Mouse (Mus musculus): ENCODE results near the gene Magi1. TPM values are rescaled to one million over a fixed set of nuclear protein-coding genes. Genes with fewer than 3 reads are reported as not detected.
A peak's percentile ranks its signal among the peaks of the same experiment; 100 is the strongest.

Magi1 gene
- polyA plus RNA-seq, 1 experiment, result 158 TPM

GRCm38 (mm10) chr6:93805407-93805936 is 478.2 kb downstream of the Magi1 start:
- H3K4me3 ChIP-seq (ENCODE audit: insufficient read depth, low read depth, low read length), result no peak overlapping the region
- TF ChIP-seq CTCF (IDR thresholded peaks at IDR 0.05; ENCODE audit: insufficient read depth, low read depth, low read length), result no peak
- TF ChIP-seq POLR2A (IDR thresholded peaks at IDR 0.05; ENCODE audit: insufficient read depth, low read depth, low read length), result no peak
- WGBS, result 46% methylated on average over 5 of the region's 5 CpGs
- H3K4me1 ChIP-seq (ENCODE audit: control insufficient read depth, insufficient read depth, low read length), result peaks cover 11% of the 10 kb centered on the region
- peak overlapping the region; percentile 73; the same call in 1 of the 2 replicates for H3K27ac ChIP-seq (ENCODE audit: insufficient read depth, low read depth, low read length)

- H3K27ac ChIP-seq (ENCODE audit: insufficient read depth, low read depth, low read length), result 0 out of 2 replicates have a peak overlapping the region, but pooled peaks have one; percentile 29
- H3K4me3 ChIP-seq (ENCODE audit: insufficient read depth, low read depth, low read length), result no peak overlapping the region
- no peak for TF ChIP-seq POLR2A (IDR thresholded peaks at IDR 0.05; ENCODE audit: insufficient read depth, low read depth, low read length)
- TF ChIP-seq CTCF (IDR thresholded peaks at IDR 0.05; ENCODE audit: insufficient read depth, low read depth, low read length), result no peak
- peaks cover 14% of the 10 kb centered on the region for H3K4me1 ChIP-seq (ENCODE audit: control insufficient read depth, insufficient read depth, low read length)
- 53% methylated on average over 4 of the region's 4 CpGs for WGBS
Observed at GRCm38 (mm10) chr6:93802390-93802789, 481.3 kb downstream of the Magi1 start.

- Histone ChIP-seq H3K27ac (ENCODE audit: insufficient read depth, low read depth, low read length) (no peak overlapping the region), H3K4me1 (ENCODE audit: control insufficient read depth, insufficient read depth, low read length) (peaks cover 7% of the 10 kb centered on the region), H3K4me3 (ENCODE audit: insufficient read depth, low read depth, low read length) (no peak overlapping the region)
- no peak for TF ChIP-seq CTCF (IDR thresholded peaks at IDR 0.05; ENCODE audit: insufficient read depth, low read depth, low read length)
- no peak for TF ChIP-seq POLR2A (IDR thresholded peaks at IDR 0.05; ENCODE audit: insufficient read depth, low read depth, low read length)
- 57% methylated on average over 4 of the region's 4 CpGs for WGBS
Observed at GRCm38 (mm10) chr6:93800465-93800864, 483.3 kb downstream of the Magi1 start.

DNA sequence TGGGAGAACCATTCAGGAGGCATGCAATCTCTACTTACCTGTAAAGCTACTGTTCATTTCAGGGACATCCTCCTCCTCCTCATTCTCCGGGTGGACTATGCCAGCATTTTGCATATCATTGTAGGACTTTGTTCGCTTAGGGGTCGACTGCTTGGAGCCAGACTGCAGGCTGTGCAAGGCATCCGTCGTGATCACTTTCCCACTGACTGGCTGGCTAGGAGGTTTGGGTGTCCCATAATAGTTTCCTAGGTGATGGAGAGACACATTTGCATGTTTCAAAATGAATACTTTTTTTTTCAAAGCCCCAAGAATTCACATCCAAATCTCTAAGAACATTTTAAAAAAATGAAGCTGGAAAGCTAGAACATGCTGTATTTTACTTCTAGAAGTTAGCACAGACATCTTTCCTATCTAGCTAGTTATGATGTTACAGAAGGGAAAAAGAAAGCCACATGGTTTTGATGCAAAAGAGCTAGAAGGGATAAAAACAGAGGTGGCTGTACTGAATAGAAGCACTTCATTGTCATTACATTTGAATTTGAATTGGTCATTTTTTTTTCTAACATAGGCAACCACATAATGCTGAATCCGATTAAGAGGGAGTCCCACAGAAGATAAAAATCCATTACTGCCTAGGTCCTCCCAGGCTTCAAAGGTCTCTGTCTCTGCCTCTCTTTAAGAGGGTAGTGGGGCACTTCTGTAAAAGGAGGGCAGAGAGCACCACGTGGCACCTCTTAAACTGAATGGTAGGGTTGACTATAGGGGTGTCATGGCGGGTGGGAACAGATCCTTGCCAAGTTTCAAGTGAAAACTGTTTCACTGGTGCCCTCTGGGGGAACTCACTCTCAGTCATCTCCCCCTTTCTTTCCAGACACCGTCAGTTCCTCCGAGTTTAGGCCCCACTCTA is 491.2 kb downstream of the Magi1 start:
- 46% methylated on average over 10 of the region's 10 CpGs for WGBS
- no peak overlapping the region for H3K27ac ChIP-seq (ENCODE audit: insufficient read depth, low read depth, low read length)
- H3K4me3 ChIP-seq (ENCODE audit: insufficient read depth, low read depth, low read length), result no peak overlapping the region
- TF ChIP-seq POLR2A (IDR thresholded peaks at IDR 0.05; ENCODE audit: insufficient read depth, low read depth, low read length) (no peak), CTCF (IDR thresholded peaks at IDR 0.05; ENCODE audit: insufficient read depth, low read depth, low read length) (no peak)
- peaks cover 3% of the 10 kb centered on the region; the same call in 1 of the 2 replicates for H3K4me1 ChIP-seq (ENCODE audit: control insufficient read depth, insufficient read depth, low read length)

- no peak overlapping the region for H3K27ac ChIP-seq (ENCODE audit: insufficient read depth, low read depth, low read length)
- H3K4me3 ChIP-seq (ENCODE audit: insufficient read depth, low read depth, low read length), result no peak overlapping the region
- TF ChIP-seq POLR2A (IDR thresholded peaks at IDR 0.05; ENCODE audit: insufficient read depth, low read depth, low read length), result no peak
- TF ChIP-seq CTCF (IDR thresholded peaks at IDR 0.05; ENCODE audit: insufficient read depth, low read depth, low read length), result no peak
- H3K4me1 ChIP-seq (ENCODE audit: control insufficient read depth, insufficient read depth, low read length), result peaks cover 5% of the 10 kb centered on the region
Observed at GRCm38 (mm10) chr6:93789721-93790120, 494.0 kb downstream of the Magi1 start.

GRCm38 (mm10) chr6:93787042-93787441 is 496.7 kb downstream of the Magi1 start:
- H3K4me3 ChIP-seq (ENCODE audit: insufficient read depth, low read depth, low read length), result no peak overlapping the region
- H3K27ac ChIP-seq (ENCODE audit: insufficient read depth, low read depth, low read length), result no peak overlapping the region
- H3K4me1 ChIP-seq (ENCODE audit: control insufficient read depth, insufficient read depth, low read length), result peaks cover 2% of the 10 kb centered on the region
- 82% methylated on average over 3 of the region's 3 CpGs for WGBS
- no peak for TF ChIP-seq CTCF (IDR thresholded peaks at IDR 0.05; ENCODE audit: insufficient read depth, low read depth, low read length)
- TF ChIP-seq POLR2A (IDR thresholded peaks at IDR 0.05; ENCODE audit: insufficient read depth, low read depth, low read length), result no peak

DNA sequence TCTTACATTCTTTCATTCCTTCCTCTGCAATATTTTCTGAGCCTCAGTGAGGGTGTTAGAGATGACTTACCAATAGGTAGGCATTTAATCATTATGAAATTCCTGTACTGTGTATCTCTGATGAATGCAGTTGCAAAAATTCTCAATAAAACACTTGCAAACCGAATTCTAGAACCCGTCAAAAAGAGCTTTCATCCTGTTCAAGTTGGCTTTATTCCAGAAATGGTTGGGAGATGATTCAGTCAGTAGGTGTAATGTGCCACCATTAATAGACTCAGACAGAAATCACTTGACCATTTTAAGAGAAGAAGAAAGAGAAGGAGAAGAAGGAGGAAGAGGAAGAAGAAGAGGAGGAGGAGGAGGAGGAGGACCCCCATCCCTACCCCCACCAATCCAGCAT is 497.5 kb downstream of the Magi1 start:
- Histone ChIP-seq H3K4me3 (ENCODE audit: insufficient read depth, low read depth, low read length) (no peak overlapping the region), H3K4me1 (ENCODE audit: control insufficient read depth, insufficient read depth, low read length) (peaks cover 2% of the 10 kb centered on the region), H3K27ac (ENCODE audit: insufficient read depth, low read depth, low read length) (peak overlapping the region; percentile 29; the same call in 1 of the 2 replicates)
- TF ChIP-seq CTCF (IDR thresholded peaks at IDR 0.05; ENCODE audit: insufficient read depth, low read depth, low read length), result no peak
- no peak for TF ChIP-seq POLR2A (IDR thresholded peaks at IDR 0.05; ENCODE audit: insufficient read depth, low read depth, low read length)
- 23% methylated on average over 2 of the region's 2 CpGs for WGBS

GRCm38 (mm10) chr6:93771081-93771480 is 512.6 kb downstream of the Magi1 start:
- peaks cover 7% of the 10 kb centered on the region for H3K4me1 ChIP-seq (ENCODE audit: control insufficient read depth, insufficient read depth, low read length)
- 37% methylated on average over 4 of the region's 4 CpGs for WGBS
- H3K4me3 ChIP-seq (ENCODE audit: insufficient read depth, low read depth, low read length), result no peak overlapping the region
- peak overlapping the region; percentile 29; the same call in 1 of the 2 replicates for H3K27ac ChIP-seq (ENCODE audit: insufficient read depth, low read depth, low read length)
- TF ChIP-seq POLR2A (IDR thresholded peaks at IDR 0.05; ENCODE audit: insufficient read depth, low read depth, low read length) (no peak), CTCF (IDR thresholded peaks at IDR 0.05; ENCODE audit: insufficient read depth, low read depth, low read length) (no peak)

Measured in olfactory bulb, adult 2 months (tissue).